Mouse (Mus musculus): ENCODE data around the gene Gm6657. TPM values are rescaled to one million over a fixed set of nuclear protein-coding genes. Genes with fewer than 3 reads are reported as not detected.
A peak's percentile ranks its signal among the peaks of the same experiment; 100 is the strongest.

Gene Gm6657
- not detected in 2 replicates for polyA plus RNA-seq (2015; fragmentation: Nextera tagmentation; extraction: Ambion mirVana)

- DNase-seq (ENCODE audit: low spot score), result no peak
These were observed at the start of gene Gm6657 for GRCm38 (mm10) chr12:78193942-78194341. TSS of gene Gm6657 (plus strand) at chr12:78194242.

DNA sequence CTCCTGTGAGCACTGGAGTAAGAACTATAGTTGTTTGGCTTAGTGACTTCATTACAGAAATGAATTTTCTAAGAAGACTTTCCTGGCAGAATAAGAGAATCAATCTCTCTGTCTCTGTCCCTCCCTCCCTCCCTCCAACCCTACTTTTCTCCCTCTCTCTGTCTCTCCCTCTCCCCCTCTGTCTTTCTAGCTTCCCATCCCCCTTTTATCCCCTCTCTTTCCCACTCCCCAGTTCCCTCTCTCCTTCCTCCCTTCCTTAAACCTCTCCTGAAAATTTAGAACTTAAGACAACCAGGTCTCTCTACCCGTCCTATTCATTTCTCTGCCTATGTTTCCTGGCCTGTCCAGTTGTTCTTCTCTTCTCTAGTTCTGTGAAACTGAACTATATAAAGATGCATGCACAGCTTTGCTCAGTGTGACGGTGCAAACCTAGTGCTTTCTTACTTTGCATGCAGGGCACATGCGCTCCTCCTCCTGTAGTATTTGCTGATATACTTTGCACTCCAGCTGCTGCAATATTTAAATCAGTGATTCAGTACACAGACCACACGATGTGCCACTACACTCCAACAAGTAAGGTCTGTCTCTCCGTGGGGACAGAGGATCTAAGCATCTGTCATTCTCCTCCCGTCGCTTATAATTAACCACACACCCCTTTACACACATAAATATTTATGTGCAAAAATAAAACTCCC, 40.6 kb upstream of the Gm6657 start:
- DNase-seq (ENCODE audit: low spot score), result no peak

DNA sequence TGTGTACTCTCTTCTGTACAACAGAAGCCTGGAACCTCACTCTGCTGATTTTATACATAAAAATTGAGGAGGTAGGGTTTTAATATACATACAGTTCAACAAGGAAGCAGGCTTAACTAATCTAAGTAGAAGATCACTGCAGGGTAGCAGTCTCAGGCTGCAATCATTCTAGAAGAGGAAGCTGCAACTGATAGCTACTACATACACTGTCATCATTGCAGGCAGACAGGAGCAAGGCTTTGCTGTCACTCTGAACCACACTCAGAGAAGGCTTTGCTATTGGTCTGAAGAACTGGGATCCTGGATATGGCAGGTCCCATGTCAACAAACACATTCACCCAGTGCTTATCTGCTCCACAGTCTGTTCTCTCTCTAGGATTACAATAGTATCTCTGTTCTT, 23.9 kb upstream of the Gm6657 start:
- DNase-seq (ENCODE audit: low spot score), result no peak

- no peak for DNase-seq (ENCODE audit: low spot score)
These were observed 20.1 kb upstream of the Gm6657 start for GRCm38 (mm10) chr12:78173945-78174344.

DNA sequence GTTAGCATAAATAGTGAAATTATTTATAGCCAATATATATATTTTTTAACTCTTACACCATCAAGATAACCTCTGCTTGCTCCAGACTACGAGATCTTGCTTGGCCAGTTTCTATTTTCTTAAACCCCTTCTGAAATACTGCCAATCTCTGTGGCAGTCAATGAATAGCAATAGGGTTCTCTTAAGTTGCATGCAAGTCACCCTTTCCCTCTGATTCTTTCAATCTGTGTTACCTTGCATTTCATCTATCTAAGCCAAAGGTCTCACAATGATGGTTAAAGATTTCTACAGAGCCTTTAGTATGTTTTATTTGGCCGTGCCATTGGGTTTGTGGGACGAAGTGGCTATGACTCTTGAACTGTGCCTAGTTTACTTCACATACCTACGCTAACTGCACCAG, 19.4 kb upstream of the Gm6657 start:
- DNase-seq (ENCODE audit: low spot score), result no peak

GRCm38 (mm10) chr12:78181452-78181851, 12.6 kb upstream of the Gm6657 start:
- no peak for DNase-seq (ENCODE audit: low spot score)

DNA sequence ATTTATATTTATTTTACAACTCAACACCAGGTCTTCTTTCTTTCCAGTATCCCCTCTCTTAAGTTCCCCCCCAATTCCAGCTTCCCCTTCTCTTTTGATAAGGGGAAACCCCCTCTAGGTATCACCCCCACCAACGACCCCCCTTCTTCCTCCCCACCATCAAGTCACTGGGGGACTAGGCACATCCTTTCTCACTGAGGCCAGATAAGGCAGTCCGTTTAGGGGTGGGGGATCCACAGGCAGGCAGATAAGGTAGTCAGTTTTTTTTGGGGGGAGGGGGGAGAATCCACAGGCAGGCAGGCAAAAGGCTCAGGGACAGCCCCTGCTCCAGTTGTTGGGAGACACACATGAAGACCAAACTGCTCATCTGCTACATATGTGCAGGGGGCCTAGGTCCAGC, 1.3 kb downstream of the Gm6657 start:
- no peak for DNase-seq (ENCODE audit: low spot score)

DNA sequence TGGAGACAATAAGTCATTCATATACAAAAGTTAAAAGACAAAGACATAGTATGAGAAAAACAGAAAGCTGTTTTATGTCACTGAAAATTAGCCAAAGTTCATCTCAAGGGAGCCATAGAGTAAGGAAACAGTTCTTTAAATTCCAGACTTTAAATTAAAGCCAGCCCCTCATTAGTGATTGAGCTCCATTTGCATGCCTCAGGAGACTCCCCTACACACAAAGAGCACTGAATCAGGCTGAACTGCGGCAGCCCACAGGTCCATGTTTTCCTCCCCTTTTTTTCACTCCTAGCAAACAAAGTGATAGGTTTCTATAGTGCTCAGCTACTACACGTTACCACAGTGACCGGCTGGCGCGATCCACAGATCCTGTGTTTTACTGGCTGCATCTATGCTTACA, 9.6 kb downstream of the Gm6657 start:
- DNase-seq (ENCODE audit: low spot score), result no peak

DNA sequence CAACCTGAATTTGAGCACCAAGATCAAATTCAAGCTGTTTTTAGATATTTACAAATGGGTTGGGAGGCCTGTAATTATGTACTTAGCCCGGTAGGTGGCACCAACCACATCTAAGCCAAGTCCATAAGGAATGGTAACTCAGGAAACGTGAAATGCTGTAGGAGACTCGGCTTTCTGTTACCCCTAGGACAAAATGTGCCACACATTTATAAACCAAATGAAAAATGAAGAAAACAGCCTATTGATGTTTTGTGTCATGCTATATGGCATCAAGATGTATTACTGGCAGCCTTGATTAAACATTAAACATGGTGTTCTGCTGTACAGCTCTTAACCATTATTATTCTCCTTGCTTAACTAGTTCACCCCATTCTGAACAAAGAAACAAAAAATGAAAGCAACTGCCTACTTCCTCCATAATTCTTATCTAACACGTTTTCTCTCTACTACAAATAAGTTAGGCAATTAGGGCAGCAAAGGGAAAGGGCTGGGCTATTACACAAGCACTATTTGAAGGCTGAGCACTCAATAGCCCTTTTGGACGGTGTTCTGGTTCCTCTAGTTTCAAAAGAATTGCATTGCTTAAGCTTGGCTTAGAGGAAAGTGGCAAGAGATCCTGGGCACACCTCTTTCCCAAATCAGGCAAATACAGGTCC, 12.0 kb downstream of the Gm6657 start:
- peak; percentile 62 for DNase-seq (ENCODE audit: low spot score)

GRCm38 (mm10) chr12:78206571-78206960, 12.5 kb downstream of the Gm6657 start:
- no peak for DNase-seq (ENCODE audit: low spot score)

- no peak for DNase-seq (ENCODE audit: low spot score)
These were observed 15.8 kb downstream of the Gm6657 start for GRCm38 (mm10) chr12:78209856-78210255.

DNA sequence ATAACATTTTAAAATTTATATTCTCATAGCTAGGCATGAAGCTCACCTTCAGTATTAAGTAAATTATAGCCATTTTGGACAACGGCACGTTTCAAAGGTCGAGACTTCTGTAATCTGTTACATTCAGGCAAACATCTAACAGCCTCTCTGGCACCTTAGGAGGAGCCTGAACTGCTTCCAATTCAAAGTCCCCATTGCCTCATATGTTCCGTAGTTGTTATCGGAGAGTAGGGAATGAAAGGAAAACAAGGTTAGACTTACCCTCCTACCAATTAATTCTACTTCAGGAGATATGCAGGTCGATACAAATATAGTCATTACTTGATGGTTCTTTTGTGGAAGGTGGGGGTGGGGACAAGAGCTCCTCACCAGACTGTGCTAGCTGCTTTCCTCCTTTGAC, 21.4 kb downstream of the Gm6657 start:
- DNase-seq (ENCODE audit: low spot score), result no peak

DNA sequence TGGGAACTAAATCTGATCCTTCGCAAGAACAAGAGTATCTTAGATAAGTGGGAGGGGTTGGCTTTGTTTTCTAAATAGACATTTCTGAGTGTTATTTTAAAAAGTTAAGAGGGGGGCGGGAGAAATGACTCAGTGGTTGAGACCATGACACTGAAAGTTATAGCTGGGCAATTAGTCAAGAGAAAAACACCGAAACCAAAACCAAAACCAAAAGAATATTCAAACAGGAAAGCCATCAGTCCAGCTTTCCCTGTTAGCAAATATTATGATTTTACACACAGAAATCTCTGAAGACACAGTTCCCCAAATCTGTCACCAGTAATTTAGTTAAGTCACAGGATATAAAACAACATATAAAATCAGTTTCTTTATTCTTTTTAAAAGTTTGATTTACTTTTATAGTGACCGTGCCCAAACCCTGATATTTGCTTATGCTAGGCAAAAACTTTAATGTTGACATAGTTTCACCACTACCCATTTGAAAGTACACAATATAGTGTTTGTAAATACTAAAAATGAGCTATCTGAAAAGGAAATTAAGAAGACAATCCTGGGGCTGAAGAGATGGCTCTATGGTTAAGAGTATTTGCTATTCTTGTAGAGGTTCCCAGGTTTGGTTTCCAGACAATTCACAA, 25.3 kb downstream of the Gm6657 start:
- no peak for DNase-seq (ENCODE audit: low spot score)

GRCm38 (mm10) chr12:78225707-78226518, 31.9 kb downstream of the Gm6657 start, which contains the start of gene Gphn:
TSS of gene Gphn (plus strand) at chr12:78226379.
- DNase-seq (ENCODE audit: low spot score), result peak; percentile 82

DNA sequence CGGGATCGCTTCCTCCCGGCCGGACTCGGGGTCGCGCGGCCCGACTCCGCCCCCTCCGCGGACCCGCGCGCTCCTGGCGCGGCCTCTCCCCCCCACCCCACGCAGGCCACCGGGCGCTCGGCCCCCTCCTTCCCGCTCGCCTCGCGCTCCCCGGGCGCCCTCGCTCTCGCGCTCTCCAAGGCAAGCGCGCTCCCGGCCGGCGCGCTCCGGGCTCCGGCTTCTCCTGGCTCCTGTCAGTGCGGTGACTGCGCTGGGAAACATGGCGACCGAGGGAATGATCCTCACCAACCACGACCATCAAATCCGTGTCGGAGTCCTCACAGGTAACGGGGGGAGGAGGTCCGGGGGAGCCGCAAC, 32.5 kb downstream of the Gm6657 start:
- DNase-seq (ENCODE audit: low spot score), result no peak

GRCm38 (mm10) chr12:78227021-78227932, 33.2 kb downstream of the Gm6657 start:
- DNase-seq (ENCODE audit: low spot score), result peak; percentile 31

DNA sequence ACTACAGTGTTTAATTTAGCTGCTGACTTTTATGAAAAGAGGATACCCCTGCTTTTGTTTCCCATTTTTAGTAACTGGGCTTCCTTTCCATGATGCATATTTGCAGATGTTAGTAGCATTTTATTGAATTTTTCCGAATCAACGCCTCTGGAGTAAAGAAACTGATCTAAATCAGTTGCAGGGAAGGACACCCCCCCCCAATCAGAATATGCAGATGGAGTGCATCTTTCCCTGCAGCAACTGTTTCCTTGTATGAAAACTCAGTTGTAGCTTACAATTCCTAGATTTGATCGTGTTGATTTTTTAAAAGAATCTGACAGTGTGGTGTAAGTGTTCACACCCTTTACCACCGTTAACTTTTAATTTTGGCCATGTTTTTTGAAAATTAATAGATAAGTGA, 34.1 kb downstream of the Gm6657 start:
- DNase-seq (ENCODE audit: low spot score), result no peak

- no peak for DNase-seq (ENCODE audit: low spot score)
These were observed 38.5 kb downstream of the Gm6657 start for GRCm38 (mm10) chr12:78232560-78232959.

DNA sequence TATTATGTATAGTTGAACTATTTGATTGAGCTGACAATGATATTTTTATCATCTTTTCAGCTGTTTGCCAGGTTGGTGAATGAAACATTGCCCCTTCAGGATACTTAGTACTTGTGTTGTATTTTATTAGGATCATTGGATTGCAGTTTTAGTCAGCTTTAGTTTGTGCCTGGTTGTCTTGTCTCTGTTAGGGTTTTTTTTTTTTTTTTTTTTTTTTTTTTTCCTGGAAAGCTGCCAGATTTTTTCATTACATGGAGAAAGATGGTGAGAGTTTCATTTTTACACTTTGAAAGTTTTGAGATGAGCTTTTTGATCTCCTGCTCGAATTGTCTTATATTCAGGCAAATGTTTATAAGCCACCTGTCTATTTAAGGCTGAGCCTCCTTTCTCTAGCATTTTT, 54.3 kb downstream of the Gm6657 start:
- DNase-seq (ENCODE audit: low spot score), result no peak

- DNase-seq (ENCODE audit: low spot score), result no peak
These were observed 55.1 kb downstream of the Gm6657 start for GRCm38 (mm10) chr12:78249151-78249550.
